Mouse (Mus musculus): Measurements from ENCODE around the gene Prap1. TPM values are rescaled to one million over a fixed set of nuclear protein-coding genes. Genes with fewer than 3 reads are reported as not detected.
A peak's percentile ranks its signal among the peaks of the same experiment; 100 is the strongest.

Prap1 gene
- polyA plus RNA-seq, 1 experiment from 2014 or later: 45.2 TPM

DNA sequence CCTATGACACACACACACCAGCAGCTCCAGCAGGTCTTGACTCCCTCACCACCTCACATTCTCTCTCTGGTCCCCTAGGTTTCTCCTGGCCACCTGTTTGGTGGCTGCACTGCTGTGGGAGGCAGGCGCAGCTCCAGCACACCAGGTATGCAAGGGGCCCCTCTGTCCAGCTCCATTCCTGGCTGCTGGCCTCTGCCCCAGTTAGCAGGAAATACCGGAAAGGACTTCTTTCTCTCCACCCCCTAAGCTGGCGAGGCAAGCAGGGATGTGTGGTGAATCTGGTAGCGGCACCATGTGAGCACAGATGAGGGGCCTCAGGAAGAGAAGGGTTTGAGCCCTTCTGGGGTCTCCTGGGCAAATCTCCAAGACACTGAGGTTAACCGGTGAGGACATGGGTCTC, 1.8 kb downstream of the Prap1 start:
- Histone ChIP-seq H3K27ac (replicated peaks) (no peak overlapping the region), H3K4me3 (ENCODE audit: low read depth, low read length) (no peak overlapping the region), H3K9ac (ENCODE audit: low read length) (no peak overlapping the region), H3K27me3 (ENCODE audit: control insufficient read depth, insufficient read depth, low read length) (no peaks in the 10 kb centered on the region), H3K4me1 (replicated peaks; ENCODE audit: control insufficient read depth, insufficient read depth) (0 out of 2 replicates have a peak, but pooled peaks cover 2% of the 10 kb centered on the region), H3K36me3 (ENCODE audit: control insufficient read depth, insufficient read depth, low read length) (no peaks in the 10 kb centered on the region), H3K9me3 (ENCODE audit: control insufficient read depth, low read length) (no peaks in the 10 kb centered on the region), H3K4me2 (replicated peaks; ENCODE audit: low read depth) (no peak overlapping the region)
- no peak for TF ChIP-seq EP300 (optimal IDR thresholded peaks at IDR 0.05)
- no peak for TF ChIP-seq CTCF (IDR thresholded peaks at IDR 0.05; ENCODE audit: low read depth)
- ATAC-seq (ENCODE audit: low FRiP score, low TSS enrichment): peak; percentile 65
- peak; percentile 62 for DNase-seq (ENCODE audit: low spot score)
- 38% methylated on average over 5 of the region's 5 CpGs for WGBS

DNA sequence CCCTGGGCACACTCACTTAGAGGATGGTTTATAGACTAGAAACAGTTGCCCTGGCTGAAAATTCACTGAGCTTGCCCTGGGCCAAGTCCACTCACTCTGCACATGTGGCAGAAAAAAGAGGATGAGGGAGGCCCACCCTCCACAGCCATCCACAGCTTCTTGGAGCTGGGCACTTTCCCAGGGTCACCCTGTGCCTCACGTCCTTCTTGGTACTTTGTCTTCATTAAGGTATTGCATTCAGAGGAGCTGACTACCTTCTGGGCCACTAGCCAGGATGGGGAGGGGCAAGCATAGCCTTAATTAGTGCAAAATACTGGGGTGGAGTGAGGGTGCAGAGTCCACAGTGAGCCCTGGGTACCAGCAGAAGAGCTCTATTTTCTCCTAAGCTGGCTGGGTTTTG, 2.4 kb downstream of the Prap1 start:
- Histone ChIP-seq H3K27ac (replicated peaks) (no peak overlapping the region), H3K4me3 (ENCODE audit: low read depth, low read length) (no peak overlapping the region), H3K9ac (ENCODE audit: low read length) (no peak overlapping the region), H3K4me1 (replicated peaks; ENCODE audit: control insufficient read depth, insufficient read depth) (0 out of 2 replicates have a peak, but pooled peaks cover 2% of the 10 kb centered on the region), H3K4me2 (replicated peaks; ENCODE audit: low read depth) (no peak overlapping the region), H3K9me3 (ENCODE audit: control insufficient read depth, low read length) (no peaks in the 10 kb centered on the region), H3K36me3 (ENCODE audit: control insufficient read depth, insufficient read depth, low read length) (no peaks in the 10 kb centered on the region), H3K27me3 (ENCODE audit: control insufficient read depth, insufficient read depth, low read length) (no peaks in the 10 kb centered on the region)
- peak; percentile 37 for DNase-seq (ENCODE audit: low spot score)
- TF ChIP-seq CTCF (IDR thresholded peaks at IDR 0.05; ENCODE audit: low read depth) (no peak), EP300 (optimal IDR thresholded peaks at IDR 0.05) (no peak)
- ATAC-seq (ENCODE audit: low FRiP score, low TSS enrichment): peak; percentile 18; the same call in 1 of the 2 replicates
- WGBS: 43% methylated on average over 1 of the region's 1 CpGs

DNA sequence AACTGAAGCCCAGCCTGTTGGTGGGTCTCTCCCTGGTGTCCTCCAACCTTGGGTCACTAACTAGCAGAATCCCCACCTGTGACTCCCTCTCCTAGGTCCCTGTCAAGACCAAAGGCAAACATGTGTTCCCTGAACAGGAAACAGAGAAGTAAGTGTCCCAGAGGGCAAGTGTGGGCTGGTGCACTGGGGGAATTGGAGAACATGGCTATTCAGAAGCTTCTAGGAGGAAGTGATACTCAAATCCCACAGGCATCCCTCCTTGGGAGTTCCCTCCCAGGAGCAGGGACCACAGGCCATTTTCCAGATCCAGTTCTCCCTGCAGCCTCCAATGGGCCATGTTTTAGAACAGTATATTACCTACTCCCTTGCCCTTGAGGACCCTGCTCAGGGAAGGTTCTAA, 2.9 kb downstream of the Prap1 start:
- Histone ChIP-seq H3K9ac (ENCODE audit: low read length) (no peak overlapping the region), H3K27ac (replicated peaks) (no peak overlapping the region), H3K4me2 (replicated peaks; ENCODE audit: low read depth) (no peak overlapping the region)

DNA sequence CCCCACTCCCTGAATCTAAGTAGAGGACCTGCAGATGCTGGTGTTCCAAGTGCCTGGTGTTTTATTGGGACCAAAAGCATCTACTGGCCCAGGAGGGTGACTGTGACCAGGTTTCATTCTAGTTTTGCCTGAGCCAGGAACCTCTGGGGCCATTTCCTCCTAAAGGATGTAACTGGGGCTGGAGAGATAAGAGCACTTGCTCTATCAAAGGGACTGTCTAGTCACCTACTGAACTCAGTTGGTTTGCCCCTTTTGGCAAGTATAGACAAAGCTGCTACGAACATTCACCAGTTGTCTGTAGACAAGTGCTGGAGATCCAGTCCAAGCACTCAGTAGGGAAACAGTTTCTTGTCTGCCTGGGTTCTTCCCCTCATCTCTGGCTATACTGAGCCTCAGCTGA, 5.3 kb downstream of the Prap1 start:
- Histone ChIP-seq H3K27me3 (ENCODE audit: control insufficient read depth, insufficient read depth, low read length) (no peaks in the 10 kb centered on the region), H3K4me3 (ENCODE audit: low read depth, low read length) (no peak overlapping the region), H3K9ac (ENCODE audit: low read length) (no peak overlapping the region), H3K4me1 (replicated peaks; ENCODE audit: control insufficient read depth, insufficient read depth) (0 out of 2 replicates have a peak, but pooled peaks cover 2% of the 10 kb centered on the region), H3K9me3 (ENCODE audit: control insufficient read depth, low read length) (no peaks in the 10 kb centered on the region), H3K27ac (replicated peaks) (no peak overlapping the region), H3K4me2 (replicated peaks; ENCODE audit: low read depth) (no peak overlapping the region), H3K36me3 (ENCODE audit: control insufficient read depth, insufficient read depth, low read length) (no peaks in the 10 kb centered on the region)
- no peak for TF ChIP-seq CTCF (IDR thresholded peaks at IDR 0.05; ENCODE audit: low read depth)
- no peak for TF ChIP-seq EP300 (optimal IDR thresholded peaks at IDR 0.05)
- DNase-seq (ENCODE audit: low spot score) (no peak), ATAC-seq (ENCODE audit: low FRiP score, low TSS enrichment) (no peak)
- 95% methylated on average over 1 of the region's 1 CpGs for WGBS

More for the DNA sequence above, 2.9 kb downstream of the Prap1 start:
- Histone ChIP-seq H3K36me3 (ENCODE audit: control insufficient read depth, insufficient read depth, low read length) (no peaks in the 10 kb centered on the region), H3K4me3 (ENCODE audit: low read depth, low read length) (no peak overlapping the region), H3K4me1 (replicated peaks; ENCODE audit: control insufficient read depth, insufficient read depth) (0 out of 2 replicates have a peak, but pooled peaks cover 2% of the 10 kb centered on the region), H3K9me3 (ENCODE audit: control insufficient read depth, low read length) (no peaks in the 10 kb centered on the region), H3K27me3 (ENCODE audit: control insufficient read depth, insufficient read depth, low read length) (no peaks in the 10 kb centered on the region)
- DNase-seq (ENCODE audit: low spot score) (no peak), ATAC-seq (ENCODE audit: low FRiP score, low TSS enrichment) (no peak)
- no peak for TF ChIP-seq CTCF (IDR thresholded peaks at IDR 0.05; ENCODE audit: low read depth)
- no peak for TF ChIP-seq EP300 (optimal IDR thresholded peaks at IDR 0.05)

DNA sequence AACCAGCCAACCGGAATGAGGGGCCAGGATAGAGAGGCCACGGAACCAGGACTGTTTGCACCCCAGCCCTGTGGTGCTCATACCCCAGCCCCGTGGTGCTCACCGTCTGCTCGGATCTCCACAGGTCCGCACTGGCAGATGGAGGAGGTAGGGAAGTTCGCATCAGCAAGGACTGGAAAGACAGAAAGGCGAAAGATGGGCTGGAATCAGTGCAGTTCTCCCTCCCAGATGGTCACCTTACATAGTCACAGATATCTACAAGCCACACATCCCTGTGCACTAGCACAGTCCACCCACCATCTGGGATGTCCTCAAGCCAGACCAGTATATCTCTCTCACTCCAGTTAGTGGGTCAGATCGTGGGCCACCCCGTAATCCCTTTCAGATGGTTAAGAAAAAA, 8.3 kb downstream of the Prap1 start:
- 74% methylated on average over 10 of the region's 10 CpGs for WGBS
- Histone ChIP-seq H3K4me1 (replicated peaks; ENCODE audit: control insufficient read depth, insufficient read depth) (no peaks in the 10 kb centered on the region), H3K4me3 (ENCODE audit: low read depth, low read length) (peak overlapping the region; percentile 33), H3K9me3 (ENCODE audit: control insufficient read depth, low read length) (no peaks in the 10 kb centered on the region), H3K4me2 (replicated peaks; ENCODE audit: low read depth) (peak overlapping the region; percentile 54), H3K27me3 (ENCODE audit: control insufficient read depth, insufficient read depth, low read length) (no peaks in the 10 kb centered on the region), H3K27ac (replicated peaks) (no peak overlapping the region), H3K9ac (ENCODE audit: low read length) (peak overlapping the region; percentile 9), H3K36me3 (ENCODE audit: control insufficient read depth, insufficient read depth, low read length) (peaks cover 7% of the 10 kb centered on the region; the same call in 1 of the 2 replicates)
- TF ChIP-seq CTCF (IDR thresholded peaks at IDR 0.05; ENCODE audit: low read depth) (no peak), EP300 (optimal IDR thresholded peaks at IDR 0.05) (no peak)
- ATAC-seq (ENCODE audit: low FRiP score, low TSS enrichment) (no peak), DNase-seq (ENCODE audit: low spot score) (no peak)

DNA sequence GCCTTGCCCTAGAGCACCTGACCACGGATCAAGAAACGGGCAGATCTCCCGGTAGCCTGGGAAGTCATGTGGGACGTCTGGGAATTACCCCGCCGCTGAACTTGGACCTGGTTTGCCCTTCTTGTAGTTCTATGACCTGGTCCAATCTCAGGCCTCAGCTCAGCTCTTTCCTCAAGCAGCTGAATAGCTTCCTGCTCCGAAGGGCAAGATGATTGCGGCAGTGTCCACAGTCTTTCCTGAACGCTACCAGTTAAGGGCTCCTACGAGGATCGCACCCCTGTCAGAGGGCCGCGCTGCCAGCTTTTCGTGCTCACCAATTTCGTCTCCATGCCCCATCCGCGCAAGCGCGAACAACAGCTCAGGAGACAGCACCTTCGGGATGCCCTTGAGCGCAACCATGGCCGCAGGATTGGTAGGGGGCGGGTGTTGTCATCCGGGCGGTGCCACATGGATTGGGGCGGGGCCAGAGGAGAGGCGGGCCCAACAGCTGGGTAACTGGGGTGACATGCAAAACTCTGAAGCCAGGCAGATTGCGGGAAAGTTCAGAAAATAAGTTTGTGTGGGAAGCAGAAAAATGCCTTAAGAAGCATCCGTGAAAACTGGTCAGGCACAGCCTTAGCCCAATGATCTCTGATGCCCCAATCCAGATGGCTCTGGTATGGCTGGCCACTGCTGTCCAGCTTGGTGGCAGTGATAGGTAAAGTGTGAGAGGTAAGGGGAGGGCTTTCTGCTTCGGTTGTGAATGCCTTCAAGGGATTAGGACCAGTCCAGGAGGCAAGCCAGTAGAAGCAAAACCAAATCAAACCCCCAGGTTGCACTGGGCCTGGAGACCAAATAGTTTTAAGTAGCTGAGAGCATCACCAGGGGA, 9.0 kb downstream of the Prap1 start, which contains the start of gene Fuom:
Gene Fuom (minus strand): TSS at position 449 of the 868 bp plus-strand sequence.
- TF ChIP-seq EP300 (optimal IDR thresholded peaks at IDR 0.05) (no peak), CTCF (IDR thresholded peaks at IDR 0.05; ENCODE audit: low read depth) (peak; percentile 17; the same call in 1 of the 2 replicates)
- H3K9ac ChIP-seq (ENCODE audit: low read length): peak within 1 kb of the TSS; percentile 9
- H3K27me3 ChIP-seq (ENCODE audit: control insufficient read depth, insufficient read depth, low read length): no peaks in the 10 kb centered on the region
- under 1% methylated on average over 30 of the region's 30 CpGs for WGBS
- H3K27ac ChIP-seq (replicated peaks): 0 out of 2 replicates have a peak within 1 kb of the TSS, but pooled peaks have one; percentile 2
- DNase-seq (ENCODE audit: low spot score) (peak; percentile 89), ATAC-seq (ENCODE audit: low FRiP score, low TSS enrichment) (peak; percentile 94)
- peaks cover 7% of the 10 kb centered on the region; the same call in 1 of the 2 replicates for H3K36me3 ChIP-seq (ENCODE audit: control insufficient read depth, insufficient read depth, low read length)
- peak within 1 kb of the TSS; percentile 33 for H3K4me3 ChIP-seq (ENCODE audit: low read depth, low read length)
- H3K4me2 ChIP-seq (replicated peaks; ENCODE audit: low read depth): peak within 1 kb of the TSS; percentile 54
- no peaks in the 10 kb centered on the region for H3K9me3 ChIP-seq (ENCODE audit: control insufficient read depth, low read length)
- H3K4me1 ChIP-seq (replicated peaks; ENCODE audit: control insufficient read depth, insufficient read depth): no peaks in the 10 kb centered on the region
